Mouse (Mus musculus): Measurements from ENCODE around the gene Nhp2.

The Nhp2 gene

DNA sequence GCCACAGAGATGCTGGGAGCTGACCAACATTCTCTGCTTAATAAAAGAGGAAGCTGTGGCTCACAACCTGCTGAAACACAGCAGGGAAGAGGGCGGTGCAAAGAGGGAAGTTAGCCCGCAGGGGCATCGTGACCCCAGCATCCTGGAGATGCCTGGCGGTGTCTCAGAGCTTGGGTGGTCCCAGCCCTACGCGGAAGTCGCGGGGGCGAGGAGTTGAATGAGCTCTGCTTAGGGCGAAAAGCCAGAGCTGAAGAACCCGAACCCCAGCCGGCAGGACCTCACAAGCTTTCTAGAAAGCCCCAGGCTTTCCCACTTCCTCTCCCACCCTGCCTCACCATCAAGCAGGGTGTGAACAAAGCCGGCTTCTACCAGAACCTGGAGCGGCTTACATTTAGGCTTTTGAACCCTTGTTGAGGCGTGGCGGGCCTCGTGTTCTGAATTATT is 18.5 kb downstream of the Nhp2 start:
- no peak for DNase-seq

DNA sequence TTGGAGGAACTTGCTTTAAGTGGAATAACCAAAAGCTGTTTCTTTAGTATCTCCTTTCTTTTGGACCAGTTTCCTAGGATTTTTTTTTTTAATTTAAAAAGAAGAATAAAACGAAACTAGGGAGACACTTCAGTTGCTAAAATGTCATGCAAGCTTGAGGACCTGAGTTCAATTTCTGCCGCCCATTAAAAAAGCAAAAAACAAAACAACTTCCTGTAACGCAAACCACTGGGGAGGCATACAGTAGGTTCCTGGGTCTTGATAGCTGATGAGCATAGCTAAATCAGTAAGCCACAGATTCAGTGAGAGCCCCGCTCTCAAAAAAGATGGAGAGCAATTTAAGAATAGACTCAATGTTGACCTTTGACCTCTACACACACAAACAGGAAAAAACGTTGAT is 19.0 kb downstream of the Nhp2 start:
- DNase-seq, result no peak

DNA sequence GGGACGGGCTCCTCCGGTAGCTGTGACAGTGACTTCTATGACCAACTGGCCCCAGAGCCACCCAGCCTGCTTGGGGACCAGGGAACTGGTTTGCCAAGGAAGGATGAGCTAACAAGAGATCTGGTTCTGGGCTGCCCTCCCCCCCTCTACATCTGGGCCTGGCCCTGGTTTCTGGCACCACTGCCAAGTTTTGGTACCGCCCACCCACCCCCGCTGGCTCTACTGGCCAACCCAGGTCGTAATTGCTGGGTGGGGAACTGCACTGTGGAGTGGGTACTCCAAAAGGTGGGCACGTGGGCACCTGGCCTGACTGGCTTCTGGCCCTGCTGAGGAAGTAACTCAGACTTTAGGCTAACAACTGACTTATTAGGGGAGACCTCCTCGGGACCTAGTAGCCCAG is 21.2 kb downstream of the Nhp2 start:
- DNase-seq, result no peak

DNA sequence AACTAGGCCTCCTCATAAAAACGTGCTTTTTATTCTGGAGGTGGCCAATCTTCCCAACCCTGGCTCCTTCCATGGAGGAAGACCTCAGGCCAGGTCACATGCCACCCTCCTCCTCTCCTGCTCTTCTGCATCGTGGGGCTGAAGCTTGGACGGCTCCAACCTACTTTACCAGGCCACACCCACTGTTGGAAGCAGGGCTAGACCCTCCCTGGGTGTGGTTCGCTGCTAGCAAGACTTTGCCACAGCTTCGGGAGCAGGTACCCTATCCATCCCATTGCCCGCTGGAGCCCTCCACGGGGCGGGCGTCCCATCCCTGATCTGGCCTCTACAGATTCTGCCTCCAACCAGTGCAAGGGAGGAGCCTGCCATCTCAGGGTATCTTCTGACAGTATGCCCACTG is 23.7 kb downstream of the Nhp2 start:
- no peak for DNase-seq

DNA sequence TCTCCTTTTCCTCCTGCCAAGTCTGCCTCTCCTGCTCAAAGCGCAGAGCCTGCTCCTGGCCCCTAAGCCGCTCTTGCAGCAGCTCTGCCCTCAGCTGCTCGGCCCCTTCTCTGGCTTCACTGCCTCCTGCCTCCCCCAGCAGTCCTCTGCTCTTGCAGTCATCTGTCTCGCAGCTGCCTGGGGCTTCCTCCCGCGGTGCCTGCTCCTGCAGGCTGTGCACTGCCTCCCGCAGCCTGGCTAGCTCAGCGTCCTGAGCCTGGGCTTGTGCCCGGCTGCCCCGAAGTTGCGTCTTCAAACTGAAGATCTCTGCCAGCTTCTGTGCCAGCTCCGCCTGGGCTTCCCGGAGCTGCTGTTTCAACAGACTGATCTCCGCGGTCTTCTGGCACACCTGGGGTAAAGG is 24.2 kb downstream of the Nhp2 start:
- no peak for DNase-seq

DNA sequence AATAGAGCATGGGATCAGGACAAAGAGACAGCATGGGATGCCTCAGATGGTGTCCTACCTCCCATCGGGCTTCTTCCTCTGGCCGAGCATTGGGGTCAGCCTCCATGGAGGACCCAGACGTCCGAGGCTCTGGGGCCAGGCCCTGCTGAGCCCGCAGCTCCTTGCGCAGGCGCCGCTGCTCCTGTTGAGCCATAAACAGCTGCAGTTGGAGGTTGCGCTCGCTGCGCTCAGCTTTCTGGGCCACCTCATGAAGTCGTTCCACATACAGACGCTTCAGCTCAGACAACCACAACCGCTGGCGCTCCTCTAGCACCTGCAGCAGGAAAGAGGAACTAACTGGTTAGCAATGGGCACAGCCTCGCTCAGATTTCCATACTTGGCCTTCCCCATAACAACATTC is 24.7 kb downstream of the Nhp2 start:
- no peak for DNase-seq

DNA sequence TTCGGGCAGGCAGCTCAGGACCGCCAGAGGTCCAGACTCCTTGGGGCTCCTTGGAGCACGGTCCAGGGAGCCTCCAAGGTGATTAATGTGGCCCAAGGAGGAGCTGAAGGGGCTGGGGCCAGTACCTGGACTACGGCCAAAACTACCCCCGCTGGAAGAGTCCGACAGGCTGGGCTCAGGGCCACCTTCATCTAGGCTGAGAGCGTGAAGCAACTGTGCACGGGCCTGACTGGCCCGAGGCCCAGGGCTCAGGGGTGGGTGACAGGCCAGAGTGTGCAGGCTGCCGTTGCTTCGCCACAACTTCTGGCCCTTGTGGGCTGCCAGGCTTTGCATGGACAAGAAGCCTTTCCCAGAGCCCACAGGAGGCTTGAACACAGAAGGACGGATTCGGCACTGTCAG is 25.8 kb downstream of the Nhp2 start:
- DNase-seq, result no peak

DNA sequence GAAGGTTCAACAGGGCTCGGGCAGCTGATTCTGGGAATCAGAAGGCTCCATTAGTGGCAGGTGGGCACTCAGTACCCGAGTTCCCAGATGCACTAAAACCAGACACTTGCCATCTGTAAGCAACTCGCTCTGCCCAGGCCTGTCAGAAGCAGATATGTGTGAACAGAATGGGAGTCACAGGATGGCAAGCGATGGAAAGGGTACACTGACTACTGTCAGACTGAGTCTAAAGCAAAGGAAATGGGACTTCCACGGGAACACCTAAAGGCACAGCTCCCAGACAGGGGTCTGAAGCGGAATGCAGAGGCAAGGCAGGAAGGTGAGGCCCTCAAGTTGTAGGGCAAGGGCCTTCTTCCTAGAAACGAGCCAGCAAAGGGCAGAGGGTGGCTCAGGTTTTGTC is 26.7 kb downstream of the Nhp2 start:
- DNase-seq, result no peak

DNA sequence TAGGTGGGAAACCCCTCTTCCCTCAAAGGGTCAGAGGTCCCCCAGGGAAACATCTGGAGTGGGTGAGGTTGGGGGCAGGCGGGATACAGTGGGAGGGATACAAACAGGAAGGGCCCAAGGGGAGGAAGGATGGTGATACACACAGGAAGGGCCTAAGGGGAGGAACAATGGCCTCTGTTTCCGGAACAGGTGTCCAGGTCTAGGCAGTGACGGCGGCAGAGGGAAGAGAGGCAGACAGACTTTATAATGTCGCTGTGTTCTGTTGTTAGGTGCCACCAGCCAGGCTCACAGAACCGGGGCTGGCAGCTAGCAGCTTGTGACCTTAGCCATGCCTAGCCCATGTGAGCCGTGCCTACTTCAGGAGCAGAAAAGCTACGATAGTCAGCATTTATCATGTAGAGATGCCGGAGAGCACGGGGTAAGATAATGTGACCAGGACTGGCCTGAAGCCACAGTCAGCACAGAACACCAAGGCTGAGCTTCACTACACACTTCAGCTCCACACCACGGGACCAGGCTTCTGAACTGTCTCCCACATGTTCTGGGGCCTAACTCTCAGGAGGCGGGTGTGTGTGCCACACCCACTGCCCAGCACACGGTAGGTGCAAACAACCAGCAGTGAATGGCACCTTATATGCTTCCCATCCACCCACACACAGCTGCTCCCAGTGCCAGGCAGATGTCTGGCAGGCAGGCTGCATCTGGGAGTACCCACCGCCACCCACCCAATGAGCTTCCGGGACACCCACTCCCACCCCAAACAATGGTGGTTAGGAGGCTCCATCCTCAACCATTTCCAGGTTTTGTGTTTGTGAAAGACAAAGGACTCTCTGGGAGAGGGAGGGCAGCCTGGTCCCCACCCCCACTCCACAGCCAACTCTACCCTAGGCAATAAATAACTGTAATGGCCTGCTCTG is 27.5 kb downstream of the Nhp2 start:
- DNase-seq, result peak; percentile 52

DNA sequence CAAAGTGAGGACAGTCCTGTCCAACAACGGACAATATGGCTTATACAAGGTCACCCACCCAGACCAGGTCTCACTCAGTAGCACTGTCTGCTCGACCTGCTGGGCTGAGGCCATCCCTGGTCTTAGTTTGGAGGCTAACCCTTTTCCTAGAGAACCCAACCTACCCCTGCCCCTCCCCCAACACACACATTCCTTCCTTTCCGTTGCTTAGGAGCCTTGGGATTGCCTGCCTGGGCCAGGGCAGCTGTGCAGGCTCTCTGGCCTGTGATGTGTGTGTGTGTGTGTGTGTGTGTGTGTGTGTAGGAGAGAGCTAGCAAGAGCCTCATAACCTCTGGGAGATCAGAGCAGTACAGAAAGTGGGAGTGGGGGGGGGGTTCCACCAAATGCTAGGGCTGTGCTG is 29.0 kb downstream of the Nhp2 start:
- DNase-seq, result no peak

DNA sequence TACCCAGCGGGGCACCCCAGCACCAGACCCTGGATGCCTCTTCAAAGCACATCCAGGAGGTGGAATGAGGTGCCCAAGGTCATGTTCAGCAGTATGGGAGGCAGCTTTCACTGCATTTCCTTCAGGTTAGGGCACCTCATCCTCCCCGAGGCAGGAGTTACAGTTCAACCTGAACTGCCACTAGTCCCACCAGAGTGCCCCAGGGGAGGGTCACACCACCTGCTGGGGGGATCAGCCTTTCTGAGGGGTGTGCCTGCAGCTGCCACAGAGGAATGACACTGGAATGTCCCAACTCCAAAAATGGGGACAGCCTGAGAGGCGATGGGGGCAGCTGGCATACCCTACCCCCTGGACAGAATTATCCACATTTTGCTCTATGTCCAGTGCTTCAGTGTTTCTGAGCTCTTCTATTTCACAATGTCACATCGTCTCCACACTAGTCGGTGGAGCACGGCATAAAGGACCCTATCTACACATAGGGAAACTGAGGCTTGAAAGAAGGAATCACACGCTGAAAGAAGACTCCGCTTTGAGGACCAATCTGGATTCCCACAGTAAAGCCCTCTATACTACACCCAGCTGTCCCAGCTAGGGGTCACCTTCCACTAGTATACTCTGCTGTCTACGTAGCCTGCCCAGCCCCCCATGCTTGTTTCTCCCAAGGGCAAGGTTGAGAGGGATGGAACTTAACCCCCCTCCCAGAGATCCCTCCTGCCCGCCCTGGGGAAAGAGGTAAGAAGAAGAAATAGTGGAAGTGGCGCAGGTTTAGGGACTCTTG is 29.8 kb downstream of the Nhp2 start:
- no peak for DNase-seq

DNA sequence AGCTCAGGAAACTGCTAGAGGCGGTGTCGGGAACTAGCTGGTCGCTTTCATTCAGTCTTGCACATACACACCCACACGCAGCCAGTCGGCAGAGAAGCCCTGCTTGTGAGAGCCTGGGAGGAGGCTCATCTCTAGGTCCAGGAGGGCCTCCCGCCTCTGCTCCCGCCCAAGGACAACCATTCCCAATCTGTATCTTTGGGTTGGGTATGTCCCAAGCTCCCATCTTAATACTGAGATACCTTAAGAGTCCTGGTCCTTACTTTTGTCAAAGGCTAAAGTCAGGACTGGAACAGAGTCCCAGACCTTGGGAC is 30.3 kb downstream of the Nhp2 start:
- DNase-seq, result peak; percentile 57

DNA sequence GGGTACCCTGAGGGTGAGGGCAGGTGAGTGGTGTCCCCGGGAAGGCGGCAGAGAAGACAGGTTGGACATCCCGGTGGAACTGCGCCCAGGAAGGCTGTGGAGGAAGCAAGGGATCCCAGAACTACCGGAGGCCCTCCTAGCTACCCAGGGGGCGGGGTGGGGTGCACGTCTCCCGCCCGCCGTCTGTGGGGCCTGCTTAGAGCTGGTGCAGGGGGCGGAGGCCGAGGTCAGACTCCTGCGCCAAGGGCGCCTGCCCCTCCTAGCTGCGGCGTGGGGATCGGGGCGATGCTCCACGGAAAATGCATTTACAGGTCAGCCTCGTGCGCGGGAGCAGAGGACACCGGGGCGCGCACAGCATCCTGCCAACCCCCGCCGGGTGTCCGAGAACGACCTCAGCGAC is 30.7 kb downstream of the Nhp2 start:
- DNase-seq, result no peak

DNA sequence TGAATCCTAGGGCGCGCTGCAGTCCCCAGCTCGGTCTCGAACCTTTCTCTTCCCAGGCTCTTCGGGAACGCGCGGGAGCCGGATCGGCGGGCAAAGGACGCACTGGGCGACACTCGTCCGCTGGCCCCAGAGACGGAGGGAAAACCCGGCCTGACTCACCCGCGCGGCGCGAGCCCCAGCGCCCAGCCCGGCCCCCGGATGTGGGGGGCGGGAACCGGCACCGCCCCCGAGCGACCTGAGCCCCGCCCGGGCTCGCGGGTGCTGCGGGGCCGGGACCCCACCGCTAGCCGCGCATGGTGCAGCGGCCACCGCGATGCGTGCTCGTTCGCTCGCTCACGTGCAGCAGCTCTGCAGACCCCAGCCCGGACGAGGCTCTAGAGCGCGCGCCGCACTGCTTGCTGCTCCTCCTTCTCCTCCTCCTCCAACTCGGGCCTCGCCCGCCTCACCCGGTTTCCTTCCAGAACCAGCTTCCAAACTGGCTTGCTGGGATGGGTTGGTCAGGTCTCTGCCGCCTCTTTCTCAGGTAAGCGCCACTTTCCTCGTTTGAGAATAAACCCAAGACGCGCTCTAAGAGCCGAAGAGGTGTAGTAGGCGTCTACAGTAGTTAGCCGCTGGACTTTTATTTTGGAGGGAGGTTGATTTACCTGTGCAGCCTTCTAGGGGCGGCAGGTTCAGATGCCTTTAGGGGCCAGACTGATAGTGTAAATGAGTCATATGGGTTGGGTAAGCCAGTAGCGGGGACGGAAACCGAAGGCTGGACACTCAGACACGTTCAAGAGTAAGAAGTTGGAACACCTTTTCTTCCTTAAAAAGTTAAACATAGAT is 31.4 kb downstream of the Nhp2 start, which contains the start of the genes N4bp3 and D930048N14Rik:
Gene N4bp3 (minus strand): TSS at position 152 of the 825 bp plus-strand sequence.
Gene D930048N14Rik (plus strand): TSS at position 264 of the 825 bp plus-strand sequence.
- no peak for DNase-seq

DNA sequence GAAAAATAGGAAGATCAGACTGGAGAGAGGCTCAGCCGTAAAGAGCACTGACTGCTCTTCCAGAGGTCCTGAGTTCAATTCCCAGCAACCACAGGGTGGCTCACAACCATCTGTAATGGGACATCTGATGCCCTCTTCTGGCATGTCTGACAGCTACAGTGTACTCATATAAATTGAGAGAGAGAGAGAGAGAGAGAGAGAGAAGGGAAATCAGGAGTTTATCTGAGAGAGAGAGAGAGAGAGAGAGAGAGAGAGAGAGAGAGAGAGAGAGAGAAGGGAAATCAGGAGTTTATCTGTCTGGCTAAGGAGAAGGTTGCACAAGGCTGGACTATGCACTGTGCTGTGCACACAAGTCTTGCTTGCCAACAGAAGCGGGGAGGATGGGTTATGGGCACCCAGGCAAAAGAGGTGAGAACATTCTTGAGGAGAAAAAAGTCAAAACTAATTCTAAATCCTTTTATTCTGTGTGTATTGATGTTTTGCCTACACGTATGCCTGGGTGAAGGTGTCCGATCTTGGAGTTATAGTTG is 33.4 kb downstream of the Nhp2 start:
- no peak for DNase-seq

DNA sequence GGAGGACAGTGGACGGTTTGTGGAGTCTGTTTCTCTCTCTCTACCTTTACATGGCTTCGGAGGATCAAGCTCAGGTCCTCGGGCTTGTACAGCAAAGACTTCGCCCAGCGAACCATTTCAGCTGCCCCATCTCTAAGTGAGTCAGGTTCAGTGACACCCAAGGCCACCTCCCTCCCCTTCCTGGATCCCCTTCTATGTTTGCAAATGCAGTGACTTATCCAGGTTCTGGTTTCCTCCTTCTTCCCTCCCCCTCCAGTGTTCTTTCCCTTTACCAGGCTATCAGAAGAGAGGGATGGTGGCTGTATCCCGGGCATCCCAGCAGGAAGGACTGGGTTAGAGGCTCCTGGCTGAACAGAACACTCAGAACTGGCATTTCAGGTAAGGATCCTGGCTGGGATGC is 34.2 kb downstream of the Nhp2 start:
- DNase-seq, result no peak

DNA sequence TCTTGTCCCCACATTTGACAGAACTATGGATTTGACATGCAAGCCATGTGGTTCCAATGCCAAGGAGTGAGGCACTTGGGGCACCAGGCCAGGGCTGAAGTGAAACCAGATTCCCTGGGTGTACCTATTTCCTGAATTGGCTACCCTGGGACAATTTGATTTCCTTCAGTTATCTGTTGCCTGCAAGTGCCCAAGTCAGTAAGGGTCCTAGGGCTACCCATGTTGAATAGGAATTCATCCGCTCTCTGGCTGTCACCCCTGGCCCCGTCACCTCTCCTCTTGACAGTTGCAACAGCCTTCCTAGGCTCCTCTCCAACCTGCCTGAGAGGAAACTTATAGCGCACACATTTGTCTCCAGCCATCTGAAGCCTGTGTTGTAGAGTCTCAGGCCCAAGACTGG is 35.4 kb downstream of the Nhp2 start:
- DNase-seq, result no peak

DNA sequence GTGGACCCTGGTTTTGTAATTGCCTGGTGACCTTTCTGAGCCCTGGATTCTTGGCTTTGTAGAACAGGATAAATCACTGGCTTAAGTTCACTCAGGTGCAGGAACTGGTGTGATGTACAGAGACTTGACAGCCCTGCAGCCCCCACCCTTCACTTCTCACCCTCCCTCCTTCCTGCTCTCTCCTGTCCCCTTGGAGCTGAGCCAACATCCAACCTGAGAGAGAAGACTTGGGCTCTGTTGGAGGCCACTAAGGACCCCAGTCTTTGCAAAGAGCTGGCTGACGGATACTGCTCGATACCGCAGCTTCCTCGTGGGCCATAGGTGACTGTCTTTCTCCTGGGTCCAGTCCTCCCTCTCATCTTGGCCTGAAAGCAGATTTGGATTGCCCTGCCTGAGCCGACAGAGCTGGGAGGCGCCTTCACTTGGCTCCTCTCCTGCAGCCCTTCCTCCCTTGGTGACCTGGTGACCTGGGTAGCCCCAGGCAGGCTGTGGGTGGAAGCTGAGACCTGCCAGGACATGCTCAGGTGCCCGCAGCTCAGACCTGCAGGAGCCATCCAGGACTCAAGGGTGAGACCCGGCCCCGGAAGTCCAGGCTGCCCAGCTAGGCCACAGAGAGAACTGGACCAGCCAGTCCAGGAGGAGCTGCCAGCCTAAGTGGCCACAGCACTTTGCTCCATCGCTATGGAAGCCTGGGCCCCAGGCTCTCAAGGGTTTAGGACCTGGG is 37.4 kb downstream of the Nhp2 start:
- DNase-seq, result no peak

DNA sequence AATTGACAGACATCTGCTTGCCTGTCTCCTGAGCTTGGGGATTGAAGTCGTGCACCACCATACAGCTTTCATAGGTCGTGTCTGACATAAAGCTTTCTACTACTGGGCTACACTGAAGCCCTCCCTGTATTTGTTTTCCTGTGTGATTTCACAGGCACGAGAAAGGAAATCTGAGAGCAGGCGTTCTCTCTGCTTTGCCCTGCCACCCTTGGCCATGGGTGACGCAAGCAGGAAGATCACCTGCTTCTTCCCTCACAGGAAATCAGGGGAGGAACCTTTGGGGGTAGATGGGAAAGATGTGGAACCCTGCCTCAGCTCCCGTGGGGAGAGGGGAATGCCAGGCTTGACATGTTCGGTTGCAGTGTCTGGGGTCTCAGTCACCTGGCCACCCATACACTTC is 38.8 kb downstream of the Nhp2 start:
- no peak for DNase-seq

DNA sequence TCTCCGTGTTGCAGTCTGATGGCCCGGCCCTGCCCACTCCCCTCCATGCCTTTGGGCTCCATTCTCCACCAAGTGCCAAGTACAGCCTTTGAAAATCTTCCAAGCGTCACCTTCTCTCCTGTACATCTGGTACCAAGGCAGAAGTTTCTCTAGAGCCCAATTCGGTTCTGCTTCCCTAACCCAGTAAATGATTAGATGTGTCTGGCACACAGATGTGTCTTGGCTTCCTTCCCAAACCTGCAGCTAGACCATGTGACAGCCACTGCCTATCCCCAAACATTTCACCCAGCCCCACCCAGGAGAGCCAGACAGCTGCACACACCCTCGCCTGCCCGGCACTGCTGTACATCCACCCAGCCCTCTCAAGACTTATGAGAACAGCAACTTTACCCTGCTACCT is 39.2 kb downstream of the Nhp2 start:
- DNase-seq, result peak; percentile 55

DNA sequence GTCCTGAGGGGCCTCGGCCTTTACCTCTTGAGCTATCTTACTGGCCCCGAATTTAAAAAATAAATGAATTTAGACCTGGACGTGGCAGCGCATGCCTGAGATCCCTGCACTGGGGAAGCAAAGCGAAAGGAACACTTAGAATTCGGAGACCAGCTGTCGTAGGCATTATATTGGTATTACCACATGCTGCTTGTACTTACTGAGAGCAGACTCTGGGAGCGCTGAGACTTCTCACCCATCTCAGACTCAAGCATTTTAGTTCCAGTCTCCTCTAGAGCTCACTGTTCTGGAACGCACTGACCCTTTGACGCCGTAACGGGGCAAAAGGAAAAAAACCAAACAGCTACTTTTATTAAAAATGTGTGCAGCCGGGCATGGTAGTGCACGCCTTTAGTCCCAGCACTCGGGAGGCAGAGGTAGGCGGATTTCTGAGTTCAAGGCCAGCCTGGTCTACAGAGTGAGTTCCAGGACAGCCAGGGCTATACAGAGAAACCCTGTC is 42.4 kb downstream of the Nhp2 start:
- no peak for DNase-seq

DNA sequence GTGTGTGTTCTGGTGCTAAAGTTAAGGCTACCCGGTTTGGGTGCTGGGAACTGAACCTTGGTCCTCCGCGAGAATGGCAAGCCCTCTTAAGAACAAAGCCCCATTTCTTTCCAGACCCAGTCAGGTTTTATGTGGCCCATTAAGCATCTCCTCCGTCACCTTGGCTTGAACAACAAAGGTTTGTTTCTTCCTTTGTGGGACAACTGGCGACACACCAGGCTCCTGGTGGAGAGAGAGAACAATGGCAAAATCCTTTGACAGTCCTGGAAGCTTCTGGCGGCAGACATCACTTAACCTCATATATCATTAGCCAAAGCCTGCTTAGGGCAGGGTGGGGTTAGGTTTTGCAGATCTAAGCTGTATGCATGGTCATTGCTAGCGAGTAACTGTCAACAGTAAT is 43.1 kb downstream of the Nhp2 start:
- no peak for DNase-seq
